Mouse (Mus musculus) hindbrain, postnatal 0 days (tissue): ENCODE results near the gene Nsf. TPM values are rescaled to one million over a fixed set of nuclear protein-coding genes. Genes with fewer than 3 reads are reported as not detected.
A peak's percentile ranks its signal among the peaks of the same experiment; 100 is the strongest.

Experiments used
- ATAC-seq: fragments of 200-750 bp; cut with Nextera tagmentation; 2 replicates; pipeline ENCODE4 v1.8.0; 2017; ENCODE audit warnings: mild to moderate bottlenecking, moderate TSS enrichment, moderate library complexity
- DNase-seq: peaks from one replicate; pipeline ENCODE4 v3.0.0-alpha.2; 2015; ENCODE audit warnings: low spot score
- H3K27ac ChIP-seq: fragments of 300-500 bp; sonication (generic); 2 replicates; pipeline ENCODE4 v1.5.1; 2014; ENCODE audit warnings: mild to moderate bottlenecking
- H3K27me3 ChIP-seq: fragments of 300-500 bp; sonication (generic); 2 replicates; pipeline ENCODE4 v1.6.1; 2014; ENCODE audit warnings: low read length, mixed read lengths; ENCODE audit not compliant: insufficient read depth
- H3K36me3 ChIP-seq: fragments of 300-500 bp; sonication (generic); 2 replicates; pipeline ENCODE4 v1.6.1; 2014; ENCODE audit warnings: low read length, mixed read lengths; ENCODE audit not compliant: insufficient read depth
- H3K4me1 ChIP-seq: fragments of 300-500 bp; sonication (generic); 2 replicates; pipeline ENCODE4 v1.6.1; 2014; ENCODE audit warnings: antibody characterized with exemption, low read length, mixed read lengths; ENCODE audit not compliant: insufficient read depth
- H3K4me2 ChIP-seq: fragments of 300-500 bp; sonication (generic); 2 replicates; pipeline ENCODE4 v1.6.1; 2014; ENCODE audit warnings: low read depth, mild to moderate bottlenecking, low read length, moderate library complexity, mixed read lengths
- H3K4me3 ChIP-seq: fragments of 300-500 bp; sonication (generic); 2 replicates; pipeline ENCODE4 v1.5.1; 2014; ENCODE audit warnings: low read length
- H3K9ac ChIP-seq: fragments of 300-500 bp; sonication (generic); replicated peaks from 2 replicates; pipeline ENCODE4 v1.6.1; 2014; ENCODE audit warnings: mild to moderate bottlenecking, low read length, moderate library complexity, mixed read lengths
- H3K9me3 ChIP-seq: fragments of 300-500 bp; sonication (generic); 2 replicates; pipeline ENCODE4 v1.6.1; 2016; ENCODE audit warnings: low read length, mixed read lengths
- CTCF ChIP-seq: IDR thresholded peaks from 2 replicates; pipeline ENCODE4 v1.5.1; 2016; ENCODE audit warnings: antibody characterized with exemption, control low read depth, low read depth
- WGBS: fragments of 180-500 bp; shearing (Covaris S2); extraction: QIAGEN DNeasy Blood & Tissue Kit; methylation state at CpG from one replicate; pipeline ENCODE4 v1.1.7; 2014; 5-methylcytosine and 5-hydroxymethylcytosine counted together
- polyA plus RNA-seq: library from polyadenylated mRNA; unstranded; fragments of >200 nt; fragmentation: Nextera tagmentation; extraction: Ambion mirVana; gene quantifications from 2 replicates; pipeline ENCODE4 v1.2.1, GENCODE M21; 2015
- total RNA-seq: library from RNA; depleted of rRNA; stranded (reverse); fragments of >200 nt; gene quantifications from 2 replicates; pipeline ENCODE4 v1.2.3, GENCODE M21; 2014

Gene Nsf
- total and polyA plus RNA-seq, 2 experiments from 2014 or later: 143 to 230 TPM

- WGBS: 50% methylated on average over 16 of the region's 16 CpGs
- ATAC-seq (no peak), DNase-seq (no peak)
- H3K27ac ChIP-seq: no peak overlapping the region
- H3K9me3 ChIP-seq: no peaks in the 10 kb centered on the region
- no peak overlapping the region for H3K4me2 ChIP-seq
- H3K27me3 ChIP-seq: no peaks in the 10 kb centered on the region
- H3K4me3 ChIP-seq: no peak overlapping the region
- TF ChIP-seq CTCF: no peak
- H3K36me3 ChIP-seq: peaks cover 24% of the 10 kb centered on the region
- H3K9ac ChIP-seq: no peak overlapping the region
- no peaks in the 10 kb centered on the region for H3K4me1 ChIP-seq
Measured at GRCm38 (mm10) chr11:103852590-103853283, 101.1 kb downstream of the Nsf start.

- H3K4me3 ChIP-seq: no peak overlapping the region
- no peak for DNase-seq
- TF ChIP-seq CTCF: no peak
- no peaks in the 10 kb centered on the region for H3K4me1 ChIP-seq
- H3K9me3 ChIP-seq: no peaks in the 10 kb centered on the region
- ATAC-seq: no peak
- H3K27ac ChIP-seq: no peak overlapping the region
- WGBS: 93% methylated on average over 11 of the region's 11 CpGs
- no peak overlapping the region for H3K4me2 ChIP-seq
- H3K36me3 ChIP-seq: peaks cover 16% of the 10 kb centered on the region
- no peaks in the 10 kb centered on the region for H3K27me3 ChIP-seq
- no peak overlapping the region for H3K9ac ChIP-seq
Measured at GRCm38 (mm10) chr11:103848287-103848686, 105.6 kb downstream of the Nsf start.

DNA sequence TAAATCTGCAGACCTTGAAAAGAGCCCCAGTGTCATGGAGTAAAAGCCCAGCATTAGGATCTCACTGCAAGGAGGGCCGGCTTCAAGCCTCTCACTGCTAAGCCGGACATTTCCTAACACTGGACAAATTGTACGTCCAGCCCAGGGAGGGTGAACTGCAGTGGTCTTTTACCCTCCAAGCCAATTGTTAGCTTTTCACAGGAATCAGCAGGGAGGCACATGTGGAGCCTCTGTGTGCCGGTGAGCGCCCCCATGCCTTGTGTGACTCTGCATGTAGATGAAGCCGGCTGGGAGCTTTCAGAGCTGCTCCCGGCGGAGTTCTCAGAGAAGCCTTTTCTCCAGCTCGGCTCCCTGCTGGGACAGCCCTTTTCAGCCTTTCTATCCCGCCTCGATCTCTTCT, 113.0 kb downstream of the Nsf start:
- peaks cover 14% of the 10 kb centered on the region for H3K4me1 ChIP-seq
- ATAC-seq (peak; percentile 77), DNase-seq (peak; percentile 76)
- peak overlapping the region; percentile 77 for H3K27ac ChIP-seq
- WGBS: 8% methylated on average over 11 of the region's 11 CpGs
- TF ChIP-seq CTCF: peak; percentile 20; the same call in 1 of the 2 replicates
- H3K9me3 ChIP-seq: no peaks in the 10 kb centered on the region
- 0 out of 2 replicates have a peak overlapping the region, but pooled peaks have one; percentile 30 for H3K9ac ChIP-seq
- peak overlapping the region; percentile 35 for H3K4me2 ChIP-seq
- peaks cover 2% of the 10 kb centered on the region; the same call in 1 of the 2 replicates for H3K36me3 ChIP-seq
- H3K27me3 ChIP-seq: no peaks in the 10 kb centered on the region
- no peak overlapping the region for H3K4me3 ChIP-seq

GRCm38 (mm10) chr11:103838955-103839354, 114.9 kb downstream of the Nsf start:
- H3K27me3 ChIP-seq: no peaks in the 10 kb centered on the region
- H3K9ac ChIP-seq: no peak overlapping the region
- H3K4me2 ChIP-seq: no peak overlapping the region
- no peak overlapping the region for H3K27ac ChIP-seq
- peaks cover 2% of the 10 kb centered on the region; the same call in 1 of the 2 replicates for H3K36me3 ChIP-seq
- ATAC-seq: no peak
- WGBS: 82% methylated on average over 2 of the region's 2 CpGs
- H3K9me3 ChIP-seq: no peaks in the 10 kb centered on the region
- no peak for DNase-seq
- H3K4me3 ChIP-seq: no peak overlapping the region
- TF ChIP-seq CTCF: no peak
- peaks cover 14% of the 10 kb centered on the region for H3K4me1 ChIP-seq

- 90% methylated on average over 4 of the region's 4 CpGs for WGBS
- no peak for TF ChIP-seq CTCF
- H3K4me1 ChIP-seq: no peaks in the 10 kb centered on the region
- H3K9ac ChIP-seq: no peak overlapping the region
- no peak for ATAC-seq
- no peaks in the 10 kb centered on the region for H3K9me3 ChIP-seq
- DNase-seq: no peak
- H3K4me2 ChIP-seq: no peak overlapping the region
- H3K4me3 ChIP-seq: no peak overlapping the region
- no peak overlapping the region for H3K27ac ChIP-seq
- H3K27me3 ChIP-seq: no peaks in the 10 kb centered on the region
- H3K36me3 ChIP-seq: peaks cover 6% of the 10 kb centered on the region; the same call in 1 of the 2 replicates
Measured at GRCm38 (mm10) chr11:103832331-103832730, 121.5 kb downstream of the Nsf start.

GRCm38 (mm10) chr11:103831766-103832165, 122.1 kb downstream of the Nsf start:
- TF ChIP-seq CTCF: no peak
- Histone ChIP-seq H3K9ac (no peak overlapping the region), H3K27me3 (no peaks in the 10 kb centered on the region), H3K27ac (no peak overlapping the region), H3K4me2 (no peak overlapping the region), H3K4me1 (no peaks in the 10 kb centered on the region), H3K36me3 (peaks cover 6% of the 10 kb centered on the region; the same call in 1 of the 2 replicates), H3K4me3 (no peak overlapping the region), H3K9me3 (no peaks in the 10 kb centered on the region)
- DNase-seq: no peak
- 80% methylated on average over 3 of the region's 3 CpGs for WGBS
- no peak for ATAC-seq

- Histone ChIP-seq H3K9ac (no peak overlapping the region), H3K4me1 (no peaks in the 10 kb centered on the region), H3K4me2 (no peak overlapping the region), H3K27me3 (no peaks in the 10 kb centered on the region), H3K36me3 (peaks cover 4% of the 10 kb centered on the region; the same call in 1 of the 2 replicates), H3K4me3 (no peak overlapping the region), H3K27ac (no peak overlapping the region), H3K9me3 (no peaks in the 10 kb centered on the region)
- WGBS: 95% methylated on average over 9 of the region's 9 CpGs
- TF ChIP-seq CTCF: no peak
- ATAC-seq (no peak), DNase-seq (no peak)
Measured at GRCm38 (mm10) chr11:103830476-103830875, 123.4 kb downstream of the Nsf start.
